In genomic region chr7:65280944-65281912, GRCm38 (mm10) we compare ENCODE assay signal across 8 mouse cellular contexts.
A peak's percentile ranks its signal among the peaks of the same experiment; 100 is the strongest.
DNase-seq lines count a peak whose midpoint lies in the region; ATAC-seq lines count a peak whose summit lies in the region.

No protein-coding gene starts in this region.

- peak; percentile 54 for ATAC-seq in forebrain, embryonic 14.5 days
- 0 out of 2 replicates have a peak, but pooled peaks have one; percentile 6 for ATAC-seq in hindbrain, embryonic 13.5 days (ENCODE audit: low FRiP score)
- peak; percentile 31; the same call in 1 of the 2 replicates for ATAC-seq in midbrain, embryonic 15.5 days (replicated peaks)

- H3K4me2 ChIP-seq in forebrain, embryonic 14.5 days (ENCODE audit: low read length) = no peak overlapping the region
- H3K4me2 ChIP-seq in hindbrain, embryonic 13.5 days = no peak overlapping the region
- no peak overlapping the region for H3K4me2 ChIP-seq in midbrain, embryonic 15.5 days

- peak; percentile 37 for DNase-seq in kidney, postnatal 10 days
- no peak for DNase-seq in kidney, adult 18-20 months
- DNase-seq in forebrain, embryonic 14.5 days (ENCODE audit: low spot score) = peak; percentile 33
- DNase-seq in limb, embryonic 10.5 days (ENCODE audit: low spot score) = no peak
- no peak for DNase-seq in kidney, adult 8-10 months
- DNase-seq in thymus, postnatal 25 days = no peak

- H3K4me3 ChIP-seq in forebrain, embryonic 14.5 days (ENCODE audit: low read depth, low read length) = no peak overlapping the region
- no peak overlapping the region for H3K4me3 ChIP-seq in hindbrain, embryonic 13.5 days
- no peak overlapping the region for H3K4me3 ChIP-seq in midbrain, embryonic 15.5 days
- no peak overlapping the region for H3K4me3 ChIP-seq in limb, embryonic 10.5 days

- WGBS in forebrain, embryonic 14.5 days = 54% methylated on average over 10 of the region's 10 CpGs
- WGBS in hindbrain, embryonic 13.5 days = 58% methylated on average over 10 of the region's 10 CpGs
- 59% methylated on average over 10 of the region's 10 CpGs for WGBS in midbrain, embryonic 15.5 days
- WGBS in limb, embryonic 10.5 days = 80% methylated on average over 10 of the region's 10 CpGs

- H3K27ac ChIP-seq in forebrain, embryonic 14.5 days (ENCODE audit: low read depth, low read length) = peak overlapping the region; percentile 46; the same call in 1 of the 2 replicates
- 0 out of 2 replicates have a peak overlapping the region, but pooled peaks have one; percentile 18 for H3K27ac ChIP-seq in hindbrain, embryonic 13.5 days
- peak overlapping the region; percentile 53; the same call in 1 of the 2 replicates for H3K27ac ChIP-seq in midbrain, embryonic 15.5 days
- no peak overlapping the region for H3K27ac ChIP-seq in limb, embryonic 10.5 days

- no peaks in the 10 kb centered on the region for H3K9me3 ChIP-seq in forebrain, embryonic 14.5 days (replicated peaks; ENCODE audit: control insufficient read depth, low read length)
- no peaks in the 10 kb centered on the region for H3K9me3 ChIP-seq in hindbrain, embryonic 13.5 days
- H3K9me3 ChIP-seq in midbrain, embryonic 15.5 days = no peaks in the 10 kb centered on the region
- H3K9me3 ChIP-seq in limb, embryonic 10.5 days (replicated peaks) = no peaks in the 10 kb centered on the region

- no peaks in the 10 kb centered on the region for H3K36me3 ChIP-seq in forebrain, embryonic 14.5 days (ENCODE audit: control insufficient read depth, insufficient read depth, low read length)
- no peaks in the 10 kb centered on the region for H3K36me3 ChIP-seq in hindbrain, embryonic 13.5 days
- H3K36me3 ChIP-seq in midbrain, embryonic 15.5 days (replicated peaks) = no peaks in the 10 kb centered on the region
- no peaks in the 10 kb centered on the region for H3K36me3 ChIP-seq in limb, embryonic 10.5 days

- H3K27me3 ChIP-seq in forebrain, embryonic 14.5 days (replicated peaks; ENCODE audit: control insufficient read depth, insufficient read depth, low read length) = no peaks in the 10 kb centered on the region
- H3K27me3 ChIP-seq in hindbrain, embryonic 13.5 days = no peaks in the 10 kb centered on the region
- no peaks in the 10 kb centered on the region for H3K27me3 ChIP-seq in midbrain, embryonic 15.5 days (replicated peaks)
- H3K27me3 ChIP-seq in limb, embryonic 10.5 days (ENCODE audit: low read depth, poor library complexity, severe bottlenecking) = no peaks in the 10 kb centered on the region

- H3K4me1 ChIP-seq in forebrain, embryonic 14.5 days (ENCODE audit: control insufficient read depth, insufficient read depth, low read length) = peaks cover 3% of the 10 kb centered on the region; the same call in 1 of the 2 replicates
- H3K4me1 ChIP-seq in hindbrain, embryonic 13.5 days (replicated peaks) = peaks cover 27% of the 10 kb centered on the region
- peaks cover 12% of the 10 kb centered on the region; the same call in 1 of the 2 replicates for H3K4me1 ChIP-seq in midbrain, embryonic 15.5 days
- peaks cover 4% of the 10 kb centered on the region; the same call in 1 of the 2 replicates for H3K4me1 ChIP-seq in limb, embryonic 10.5 days

- no peak overlapping the region for H3K9ac ChIP-seq in forebrain, embryonic 14.5 days (ENCODE audit: low read length)
- no peak overlapping the region for H3K9ac ChIP-seq in hindbrain, embryonic 13.5 days
- no peak overlapping the region for H3K9ac ChIP-seq in midbrain, embryonic 15.5 days

Comparison
In these comparisons a context has a peak if more than half of its experiments do, and no peak if none do; other contexts are left out.
1. DNase-seq: peak in kidney, postnatal 10 days (single experiment) and forebrain, embryonic 14.5 days (single experiment); none in kidney, adult 18-20 months (single experiment), limb, embryonic 10.5 days (single experiment), kidney, adult 8-10 months (0 of 2) and thymus, postnatal 25 days (single experiment).
2. Peak in every context shown above with its lines, with median percentiles within 50 percentile points of each other: ATAC-seq.